Mouse (Mus musculus) heart, postnatal 0 days (tissue): ENCODE data around the gene Kcnmb4.

Experiments used
- CTCF ChIP-seq: IDR thresholded peaks from 2 replicates; pipeline ENCODE4 v1.5.1; 2016; ENCODE audit warnings: antibody characterized with exemption, control low read depth, low read depth
- EP300 ChIP-seq: IDR thresholded peaks from 2 replicates; pipeline ENCODE4 v1.6.1; 2016; ENCODE audit warnings: antibody characterized with exemption, low read depth

DNA sequence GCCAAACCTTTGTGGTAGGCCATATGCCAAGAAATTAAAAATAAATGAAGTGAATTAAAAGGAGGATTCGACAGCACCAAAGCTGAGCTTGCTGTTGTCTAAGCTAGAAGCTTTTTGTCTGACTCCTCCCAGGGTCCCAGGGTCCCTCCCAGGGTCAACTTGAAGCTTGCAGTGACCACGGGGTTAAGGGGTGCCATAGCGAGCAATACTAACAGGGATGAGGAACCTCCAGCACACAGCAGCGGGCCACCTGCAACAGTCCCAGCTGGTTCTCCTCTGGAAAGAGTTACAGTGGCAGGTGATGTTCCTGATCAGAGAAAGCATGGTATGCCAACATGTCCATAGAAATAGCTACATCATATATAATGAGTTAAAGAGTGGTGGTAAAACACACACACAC lies 89.3 kb downstream of the Kcnmb4 start:
- TF ChIP-seq EP300 (no peak), CTCF (no peak)
